Mouse (Mus musculus): ENCODE measurements around the gene Ramac. TPM values are rescaled to one million over a fixed set of nuclear protein-coding genes. Genes with fewer than 3 reads are reported as not detected.
A peak's percentile ranks its signal among the peaks of the same experiment; 100 is the strongest.

Gene Ramac
- 10 to 100 TPM; 26.7 to 27.9 TPM for total RNA-seq (2021)
- long read RNA-seq, experiment 1, transcript Ramac-201 (3 exons, 1,452 nt) = major isoform, 46 of 50 reads
- long read RNA-seq, experiment 1, partial matches to known transcripts = 1 of 50 reads
- long read RNA-seq, experiment 1, other reads (novel, unspliced or antisense) = 3 of 50 reads
- long read RNA-seq, experiment 2, transcript Ramac-201 (3 exons, 1,452 nt) = major isoform, 54 of 58 reads
- long read RNA-seq, experiment 2, partial matches to known transcripts = 4 of 58 reads
- long read RNA-seq, experiment 2, other reads (novel, unspliced or antisense) = 0 of 58 reads

GRCm38 (mm10) chr7:81762180-81763109 lies at the start of gene Ramac:
TSS of gene Ramac (plus strand) at chr7:81762925.
- DNase-seq = peak; percentile 88

DNA sequence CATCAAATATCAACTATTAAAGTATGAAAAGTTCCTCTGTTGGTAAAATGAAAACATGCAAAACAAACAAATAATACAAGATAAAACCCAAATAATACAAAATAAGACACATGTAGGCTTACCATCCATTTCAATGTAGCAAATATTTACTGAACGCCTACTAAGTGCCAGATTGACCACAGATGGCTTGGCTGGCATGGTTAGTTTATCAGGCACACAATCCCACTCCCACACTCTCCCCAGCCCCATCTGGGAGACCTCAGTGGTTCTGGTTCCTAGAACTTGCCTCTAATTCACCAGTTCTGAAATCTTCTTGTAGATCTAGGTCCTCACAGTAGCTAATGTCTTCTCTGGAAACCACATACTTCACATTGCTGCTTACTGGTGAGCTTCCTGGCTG lies 44.1 kb upstream of the Ramac start:
- DNase-seq = no peak

- no peak for DNase-seq
These were observed 43.5 kb upstream of the Ramac start for GRCm38 (mm10) chr7:81719216-81719661.

DNA sequence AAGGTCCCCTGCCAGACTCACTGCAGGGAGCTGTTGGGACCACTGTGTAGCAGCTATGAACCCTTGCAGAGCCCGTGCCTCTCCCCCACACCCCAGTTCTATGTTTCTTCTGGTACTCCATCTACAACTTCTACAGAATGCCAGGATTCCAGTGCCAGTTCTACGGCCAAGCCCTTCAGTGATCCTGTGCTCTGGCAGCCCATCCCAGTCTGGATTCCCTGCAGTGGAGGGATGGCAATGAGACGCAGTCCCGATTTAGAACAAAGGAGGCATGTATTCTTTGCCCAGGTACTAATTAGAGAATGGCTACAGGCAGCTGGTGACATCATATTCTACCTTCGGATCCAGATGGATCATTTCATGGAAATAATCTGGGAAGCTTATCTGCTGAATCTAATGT lies 41.5 kb upstream of the Ramac start:
- DNase-seq = no peak

DNA sequence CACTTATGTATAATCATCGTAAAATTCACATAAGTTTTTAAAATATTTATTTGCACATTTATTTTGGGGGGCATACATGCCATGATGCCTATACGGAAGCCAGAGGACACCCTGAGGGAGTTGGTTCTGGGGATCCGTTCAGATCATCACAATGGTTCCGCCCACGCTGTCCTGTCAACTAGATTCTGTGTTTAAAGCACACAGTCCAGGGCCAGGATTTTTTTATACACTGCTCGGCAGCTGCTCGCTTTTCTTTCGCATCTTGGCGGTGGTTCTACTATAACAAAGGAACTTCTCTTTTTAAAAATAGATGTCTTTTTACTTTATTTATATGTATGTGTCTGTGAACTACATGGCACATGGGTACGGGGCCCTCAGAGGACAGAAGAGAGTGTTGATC lies 38.9 kb upstream of the Ramac start:
- no peak for DNase-seq

DNA sequence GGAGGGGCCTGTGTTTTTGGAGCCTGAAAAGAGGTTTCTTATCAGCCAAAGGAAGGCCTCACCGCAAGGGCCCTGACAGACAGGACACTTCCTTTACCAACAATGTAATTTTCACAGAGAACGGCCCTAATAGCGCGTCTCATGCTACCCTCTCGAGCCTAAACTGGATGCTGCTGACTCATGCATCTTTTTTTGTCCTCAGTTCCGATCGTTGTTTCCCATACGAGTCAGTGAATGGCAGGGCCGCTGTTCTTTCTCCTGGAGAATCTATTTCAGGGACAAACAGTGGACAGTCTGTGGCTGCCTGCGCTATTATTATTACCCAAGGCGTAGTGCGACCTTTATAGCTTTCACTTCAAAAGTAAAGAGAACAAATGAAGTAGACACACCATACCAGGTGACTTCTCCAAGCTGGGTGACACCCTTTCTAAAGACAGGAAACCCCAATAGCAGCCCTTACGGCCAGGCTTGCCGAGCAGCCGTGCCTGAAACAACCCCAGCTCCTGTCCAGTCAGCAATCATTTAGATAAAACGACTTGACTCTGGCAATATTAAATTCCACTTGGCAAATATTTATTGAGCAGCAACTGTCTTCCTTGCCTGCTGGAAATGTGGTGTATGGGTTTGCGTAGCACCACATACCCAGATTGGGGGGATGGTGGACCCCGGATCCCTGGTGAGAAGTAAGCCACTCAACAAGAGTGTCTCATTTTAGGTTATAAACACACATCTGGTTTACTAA lies 36.6 kb upstream of the Ramac start:
- DNase-seq = no peak

GRCm38 (mm10) chr7:81726728-81727005 lies 36.1 kb upstream of the Ramac start:
- no peak for DNase-seq

GRCm38 (mm10) chr7:81727716-81728115 lies 35.0 kb upstream of the Ramac start:
- no peak for DNase-seq

DNA sequence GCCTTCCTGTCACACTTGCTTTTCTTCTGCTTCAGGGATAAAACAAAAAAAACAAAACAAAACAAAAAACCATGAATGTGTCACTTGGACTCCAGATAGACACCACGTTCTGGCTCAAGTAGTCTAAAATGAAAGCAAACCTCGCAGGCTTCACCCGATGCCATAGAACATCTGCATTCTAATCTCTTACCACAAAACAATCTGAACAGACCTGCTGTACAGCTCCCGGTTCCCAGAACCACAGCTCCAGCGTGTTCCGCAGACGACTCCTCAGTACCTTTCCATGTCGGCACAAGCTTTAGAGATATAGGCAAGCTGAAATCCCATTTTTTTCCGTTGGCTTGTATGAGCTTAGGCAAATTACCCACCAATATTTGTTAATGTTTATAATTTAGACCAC lies 32.9 kb upstream of the Ramac start:
- no peak for DNase-seq

GRCm38 (mm10) chr7:81731181-81731651 lies 31.5 kb upstream of the Ramac start:
- DNase-seq = no peak

DNA sequence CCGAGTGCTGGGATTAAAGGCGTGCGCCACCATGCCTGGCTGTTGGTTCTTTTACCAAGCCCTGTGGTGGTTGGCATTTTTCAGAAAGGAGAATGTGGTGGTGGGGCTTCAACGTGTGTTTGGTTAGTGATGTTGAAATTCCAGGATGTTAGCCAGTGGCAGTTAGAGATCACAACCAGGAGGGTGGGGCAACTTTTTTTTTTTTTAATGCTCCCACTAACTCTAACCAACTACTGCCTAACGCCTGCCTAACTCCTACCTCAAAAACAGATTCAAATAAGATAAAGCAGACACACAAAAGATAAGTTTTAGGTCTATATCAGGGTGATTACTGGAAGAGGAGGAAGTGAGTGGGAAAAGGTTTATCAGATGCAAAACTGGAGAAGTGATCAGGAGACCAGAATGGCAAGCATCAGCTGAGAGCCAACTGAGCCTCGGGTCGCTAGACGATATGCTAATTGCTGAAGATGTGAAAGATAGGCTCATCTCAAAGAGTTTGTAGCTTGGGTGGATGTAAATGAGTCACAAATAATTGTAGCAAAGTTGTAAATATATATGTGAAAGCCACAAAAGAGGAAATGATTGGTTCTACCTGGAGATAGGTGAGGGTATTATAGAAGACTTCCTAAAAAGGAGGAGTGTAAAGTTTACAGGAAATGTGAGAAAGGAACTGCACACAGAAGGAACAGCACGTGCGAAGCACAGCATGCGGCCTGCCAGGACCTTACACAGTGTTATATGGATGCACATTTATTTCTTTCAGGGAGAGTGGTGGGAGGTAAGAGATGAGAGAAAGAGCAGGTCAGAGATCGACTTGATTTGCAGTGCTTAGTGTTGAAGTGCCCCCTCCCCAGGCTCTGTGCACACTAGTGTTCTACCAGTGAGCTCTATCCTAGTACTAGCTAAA lies 30.3 kb upstream of the Ramac start:
- DNase-seq = no peak

GRCm38 (mm10) chr7:81735300-81736048 lies 27.3 kb upstream of the Ramac start:
- no peak for DNase-seq

GRCm38 (mm10) chr7:81738720-81739385 lies 23.9 kb upstream of the Ramac start:
- DNase-seq = no peak

DNA sequence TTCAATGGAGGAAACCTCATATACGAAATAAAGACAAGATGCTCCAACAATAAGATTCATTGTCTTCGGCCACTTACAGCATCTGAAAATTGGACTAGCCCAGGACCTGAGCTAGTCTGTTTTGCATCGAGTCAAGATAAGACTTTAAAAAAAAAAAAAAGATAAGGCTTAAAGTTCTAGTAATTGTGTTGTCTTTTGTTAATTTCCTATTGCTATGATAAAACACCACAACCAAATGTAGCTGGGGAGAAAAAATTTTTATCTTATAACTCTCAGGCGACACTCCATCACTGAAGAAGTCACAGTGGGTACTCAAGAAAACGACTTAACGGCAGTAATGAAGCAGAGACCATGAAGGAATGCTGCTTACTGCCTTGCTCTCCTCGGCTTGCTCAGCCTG lies 22.7 kb upstream of the Ramac start:
- no peak for DNase-seq

- DNase-seq = no peak
These were observed 18.6 kb upstream of the Ramac start for GRCm38 (mm10) chr7:81744145-81744544.

GRCm38 (mm10) chr7:81747956-81748355 lies 14.8 kb upstream of the Ramac start:
- no peak for DNase-seq

GRCm38 (mm10) chr7:81763110-81763845 lies 553 bp downstream of the Ramac start:
- no peak for DNase-seq

DNA sequence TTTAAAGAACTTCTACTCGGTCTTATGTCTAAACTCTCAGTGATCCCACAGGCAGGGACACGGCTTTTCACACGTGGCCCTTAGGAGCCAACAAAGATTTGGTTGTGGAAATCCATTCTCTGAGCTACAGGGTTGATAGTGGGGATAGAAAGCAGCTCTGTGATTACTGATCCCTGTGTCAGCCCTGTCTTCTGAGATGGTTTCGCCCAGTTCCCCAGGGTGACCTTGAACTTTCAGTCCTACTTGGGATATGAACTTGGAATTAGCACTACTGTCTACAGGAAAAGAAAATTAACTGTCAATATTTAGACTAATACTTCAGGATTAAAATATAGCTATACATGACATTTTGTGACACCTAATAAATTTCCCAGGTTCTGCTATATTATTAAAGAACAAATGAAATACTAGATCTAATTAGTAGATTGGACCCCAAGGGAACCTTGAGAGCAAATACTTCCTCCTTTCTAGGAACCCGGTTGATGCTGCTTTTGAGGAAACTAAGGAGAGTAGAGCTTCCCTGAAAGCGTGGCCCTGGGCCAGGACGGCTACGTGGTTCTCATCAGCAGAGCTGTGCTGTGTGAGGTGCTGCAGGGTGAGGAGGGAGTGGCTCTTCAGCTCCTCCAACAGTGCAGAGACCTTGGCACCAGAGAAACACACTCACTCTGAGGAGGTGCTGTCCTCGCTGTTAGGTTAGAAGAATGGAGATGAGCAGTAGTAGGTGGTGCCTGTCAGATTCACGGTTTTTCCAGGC lies 10.2 kb downstream of the Ramac start:
- DNase-seq = no peak

DNA sequence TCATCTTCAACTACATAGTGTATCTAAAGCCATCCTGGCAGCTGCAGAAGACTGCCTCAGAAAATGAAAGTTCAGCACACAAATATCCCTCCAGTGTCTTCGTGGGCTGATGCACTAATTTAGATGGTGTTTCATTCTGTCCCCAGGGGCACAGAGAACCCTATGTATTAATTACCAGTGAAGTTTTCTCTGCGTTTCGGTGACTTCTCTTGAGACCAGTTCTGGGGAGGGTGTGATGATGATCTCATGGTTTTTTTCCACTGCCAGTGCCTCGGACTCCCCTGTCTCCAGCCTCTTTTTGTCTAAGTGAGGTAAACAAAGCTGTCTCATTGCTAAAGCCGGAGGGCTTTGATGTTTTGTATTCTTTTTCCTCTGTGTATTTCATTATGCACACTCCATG lies 12.6 kb downstream of the Ramac start:
- no peak for DNase-seq
